Mouse (Mus musculus) liver, postnatal 0 days (tissue): Measurements from ENCODE around the gene Ptges3. TPM values are rescaled to one million over a fixed set of nuclear protein-coding genes. Genes with fewer than 3 reads are reported as not detected.
"Not testable (repeated sequence)": the region's sequence is repeated elsewhere in the genome, so short reads cannot be mapped to it uniquely, and the experiment has no call there.

Experiments used
- ATAC-seq: fragments of 200-750 bp; cut with Nextera tagmentation; 2 replicates; pipeline ENCODE4 v1.8.0; 2017; ENCODE audit warnings: mild to moderate bottlenecking, moderate library complexity
- DNase-seq: peaks from one replicate; pipeline ENCODE4 v3.0.0-alpha.2; 2016
- H3K27ac ChIP-seq: fragments of 300-500 bp; sonication (generic); 2 replicates; pipeline ENCODE4 v1.5.1; 2014; ENCODE audit warnings: antibody characterized with exemption, moderate library complexity, mild to moderate bottlenecking, low read depth
- H3K27me3 ChIP-seq: fragments of 300-500 bp; sonication (generic); 2 replicates; pipeline ENCODE4 v1.6.1; 2014; ENCODE audit warnings: low read length, control low read depth, mixed read lengths; ENCODE audit not compliant: insufficient read depth
- H3K36me3 ChIP-seq: fragments of 300-500 bp; sonication (generic); replicated peaks from 2 replicates; pipeline ENCODE4 v1.6.1; 2014; ENCODE audit warnings: mild to moderate bottlenecking, control low read depth, low read length, moderate library complexity, mixed read lengths; ENCODE audit not compliant: insufficient read depth
- H3K4me1 ChIP-seq: fragments of 300-500 bp; sonication (generic); 2 replicates; pipeline ENCODE4 v1.6.1; 2014; ENCODE audit warnings: antibody characterized with exemption, mild to moderate bottlenecking, control low read depth; ENCODE audit not compliant: insufficient read depth
- H3K4me2 ChIP-seq: fragments of 300-500 bp; sonication (generic); 2 replicates; pipeline ENCODE4 v1.6.1; 2014; ENCODE audit warnings: low read depth, mild to moderate bottlenecking, low read length, moderate library complexity, mixed read lengths
- H3K4me3 ChIP-seq: fragments of 300-500 bp; sonication (generic); 2 replicates; pipeline ENCODE4 v1.5.1; 2014; ENCODE audit warnings: low read depth, low read length
- H3K9ac ChIP-seq: fragments of 300-500 bp; sonication (generic); replicated peaks from 2 replicates; pipeline ENCODE4 v1.6.1; 2014; ENCODE audit warnings: mild to moderate bottlenecking, moderate library complexity
- H3K9me3 ChIP-seq: fragments of 300-500 bp; sonication (generic); 2 replicates; pipeline ENCODE4 v1.6.1; 2016; ENCODE audit warnings: mild to moderate bottlenecking, control low read depth, low read length, mixed read lengths
- CTCF ChIP-seq: sonication (generic); IDR thresholded peaks from 2 replicates; pipeline ENCODE4 v1.5.1; 2016; ENCODE audit warnings: antibody characterized with exemption, low read depth
- EP300 ChIP-seq: IDR thresholded peaks from 2 replicates; pipeline ENCODE4 v1.6.1; 2016; ENCODE audit warnings: antibody characterized with exemption, low read depth, mild to moderate bottlenecking
- WGBS: fragments of 180-500 bp; shearing (Covaris S2); extraction: QIAGEN DNeasy Blood & Tissue Kit; methylation state at CpG from one replicate; pipeline ENCODE4 v1.1.7; 2014; ENCODE audit not compliant: insufficient replicate concordance; 5-methylcytosine and 5-hydroxymethylcytosine counted together
- polyA plus RNA-seq: library from polyadenylated mRNA; unstranded; fragments of >200 nt; fragmentation: Nextera tagmentation; extraction: Ambion mirVana; gene quantifications from 2 replicates; pipeline ENCODE4 v1.2.1, GENCODE M21; 2015

Gene Ptges3
- polyA plus RNA-seq, 1 experiment from 2014 or later = 193 TPM

DNA sequence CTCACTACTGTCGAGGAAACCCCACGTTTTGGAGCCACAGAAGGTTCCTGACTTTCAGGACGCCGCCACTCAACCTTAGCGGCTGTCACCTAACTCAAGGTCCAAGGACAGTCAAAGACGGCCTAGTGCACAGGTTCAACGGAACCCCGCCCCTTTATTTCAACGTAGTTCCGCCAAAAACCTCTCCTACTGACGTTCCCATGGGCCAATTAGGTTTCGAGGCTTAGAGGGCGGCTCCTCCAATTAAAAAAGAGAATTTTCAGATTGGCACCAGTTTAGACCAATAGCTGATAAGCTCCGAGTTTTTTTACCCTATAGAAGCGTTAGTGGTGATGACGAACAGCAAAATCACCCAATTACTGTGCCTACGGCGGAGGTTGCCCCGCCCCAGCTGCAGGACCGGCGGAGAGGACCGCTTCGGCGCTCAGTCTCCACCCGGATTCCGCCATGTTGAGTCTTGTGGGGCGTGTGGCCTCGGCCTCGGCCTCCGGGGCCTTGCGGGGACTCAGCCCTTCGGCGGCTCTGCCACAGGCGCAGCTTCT is 24.2 kb downstream of the Ptges3 start, which contains the start of gene Atp5b:
Gene Atp5b, plus strand, starts transcription at position 394 of the 542 bp plus-strand sequence.
- Histone ChIP-seq H3K27ac (peak within 1 kb of the TSS; percentile 89), H3K4me2 (peak within 1 kb of the TSS; percentile 94), H3K9ac (peak within 1 kb of the TSS; percentile 94), H3K27me3 (no peaks in the 10 kb centered on the region), H3K9me3 (no peaks in the 10 kb centered on the region), H3K4me3 (peak within 1 kb of the TSS; percentile 80), H3K4me1 (peaks cover 15% of the 10 kb centered on the region), H3K36me3 (peaks cover 31% of the 10 kb centered on the region)
- peak; percentile 95 for DNase-seq
- TF ChIP-seq CTCF = no peak
- peak; percentile 99 for TF ChIP-seq EP300
- peak; percentile 97 for ATAC-seq
- under 1% methylated on average over 34 of the region's 34 CpGs for WGBS

DNA sequence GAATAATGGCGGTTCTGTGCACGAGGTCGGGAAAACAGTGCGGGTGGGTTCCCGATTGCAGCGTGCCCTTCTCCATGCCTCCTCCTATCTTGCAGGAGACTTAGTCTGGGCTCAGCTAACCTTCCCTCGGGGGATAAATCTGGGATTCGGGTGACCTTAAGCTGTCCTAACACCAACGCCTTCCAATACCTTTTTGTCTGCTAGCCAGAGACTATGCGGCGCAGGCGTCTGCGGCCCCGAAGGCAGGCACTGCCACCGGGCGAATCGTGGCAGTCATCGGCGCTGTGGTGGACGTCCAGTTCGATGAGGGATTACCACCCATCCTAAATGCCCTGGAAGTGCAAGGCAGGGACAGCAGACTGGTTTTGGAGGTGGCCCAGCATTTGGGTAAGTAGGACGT is 24.9 kb downstream of the Ptges3 start:
- peak overlapping the region; percentile 85 for H3K27ac ChIP-seq
- no peaks in the 10 kb centered on the region for H3K27me3 ChIP-seq
- H3K9ac ChIP-seq = peak overlapping the region; percentile 94
- H3K36me3 ChIP-seq = peaks cover 38% of the 10 kb centered on the region
- H3K4me2 ChIP-seq = peak overlapping the region; percentile 80
- H3K9me3 ChIP-seq = no peaks in the 10 kb centered on the region
- TF ChIP-seq CTCF (no peak), EP300 (no peak)
- H3K4me3 ChIP-seq = peak overlapping the region; percentile 80
- 2% methylated on average over 22 of the region's 22 CpGs for WGBS
- H3K4me1 ChIP-seq = peaks cover 21% of the 10 kb centered on the region
- ATAC-seq (no peak), DNase-seq (peak; percentile 51)

DNA sequence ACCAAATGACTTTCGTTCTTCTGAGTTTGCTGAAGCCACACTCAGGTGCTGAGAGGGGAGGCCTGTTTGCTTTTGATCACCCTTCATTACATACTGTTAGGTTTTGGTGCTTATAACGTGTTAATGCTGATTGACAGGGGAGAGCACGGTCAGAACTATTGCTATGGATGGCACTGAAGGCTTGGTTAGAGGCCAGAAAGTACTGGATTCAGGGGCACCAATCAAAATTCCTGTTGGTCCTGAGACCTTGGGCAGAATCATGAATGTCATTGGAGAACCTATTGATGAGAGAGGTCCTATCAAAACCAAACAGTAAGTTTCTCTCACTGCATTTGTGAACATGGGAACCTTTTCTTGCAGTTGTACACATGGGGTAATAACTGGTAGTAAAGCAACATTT is 25.4 kb downstream of the Ptges3 start:
- H3K27ac ChIP-seq = peak overlapping the region; percentile 85
- H3K4me2 ChIP-seq = peak overlapping the region; percentile 80
- peaks cover 43% of the 10 kb centered on the region for H3K36me3 ChIP-seq
- H3K4me1 ChIP-seq = peaks cover 21% of the 10 kb centered on the region
- H3K9ac ChIP-seq = peak overlapping the region; percentile 94
- H3K4me3 ChIP-seq = peak overlapping the region; percentile 80
- DNase-seq (no peak), ATAC-seq (no peak)
- H3K9me3 ChIP-seq = no peaks in the 10 kb centered on the region
- 3% methylated on average over 3 of the region's 3 CpGs for WGBS
- no peaks in the 10 kb centered on the region for H3K27me3 ChIP-seq
- no peak for TF ChIP-seq EP300
- TF ChIP-seq CTCF = no peak

DNA sequence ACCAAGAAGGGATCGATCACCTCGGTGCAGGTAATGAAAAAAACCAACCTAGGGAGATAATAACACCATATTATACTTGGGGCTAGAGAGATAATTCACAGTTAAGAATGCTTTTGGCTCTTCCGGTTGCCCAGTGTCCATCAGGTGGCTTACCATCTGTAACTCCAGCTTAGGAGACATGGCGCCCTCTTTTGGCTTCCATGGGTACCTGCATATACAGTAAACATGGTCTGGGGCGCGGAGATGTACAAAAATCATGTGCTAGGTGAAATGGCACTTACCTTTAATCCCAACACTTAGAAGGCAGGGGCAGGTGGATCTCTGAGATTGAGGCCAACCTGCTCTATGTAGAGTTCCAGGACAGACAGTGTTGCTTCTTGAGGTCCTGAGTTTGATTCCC is 27.6 kb downstream of the Ptges3 start:
- no peaks in the 10 kb centered on the region for H3K9me3 ChIP-seq
- no peak for ATAC-seq
- no peak overlapping the region for H3K27ac ChIP-seq
- 72% methylated on average over 6 of the region's 6 CpGs for WGBS
- H3K9ac ChIP-seq = no peak overlapping the region
- TF ChIP-seq EP300 = no peak
- peak; percentile 75 for TF ChIP-seq CTCF
- H3K4me3 ChIP-seq = no peak overlapping the region
- peak; percentile 44 for DNase-seq
- H3K4me1 ChIP-seq = peaks cover 28% of the 10 kb centered on the region
- no peaks in the 10 kb centered on the region for H3K27me3 ChIP-seq
- H3K4me2 ChIP-seq = no peak overlapping the region
- peaks cover 52% of the 10 kb centered on the region for H3K36me3 ChIP-seq

DNA sequence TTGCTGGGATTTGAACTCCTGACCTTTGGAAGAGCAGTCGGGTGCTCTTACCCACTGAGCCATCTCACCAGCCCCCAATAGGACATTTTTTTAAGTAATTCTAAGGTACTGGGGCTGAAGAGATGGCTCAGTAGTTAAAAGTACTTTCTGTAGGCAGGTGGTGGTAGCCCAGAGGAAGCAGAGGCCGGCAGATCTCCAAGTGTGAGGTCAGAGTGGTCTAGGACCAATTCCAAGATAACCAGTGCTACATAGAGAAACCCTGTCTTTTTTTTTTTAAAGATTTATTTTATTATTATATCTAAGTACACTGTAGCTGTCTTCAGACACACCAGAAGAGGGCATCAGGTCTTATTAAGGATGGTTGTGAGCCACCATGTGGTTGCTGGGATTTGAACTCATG is 28.5 kb downstream of the Ptges3 start:
- peaks cover 26% of the 10 kb centered on the region for H3K4me1 ChIP-seq
- H3K4me3 ChIP-seq, H3K27me3 ChIP-seq, H3K9me3 ChIP-seq, H3K4me2 ChIP-seq, H3K27ac ChIP-seq, H3K9ac ChIP-seq, DNase-seq, ATAC-seq: not testable (repeated sequence)
- H3K36me3 ChIP-seq = peaks cover 52% of the 10 kb centered on the region
- 63% methylated on average over 2 of the region's 2 CpGs for WGBS

DNA sequence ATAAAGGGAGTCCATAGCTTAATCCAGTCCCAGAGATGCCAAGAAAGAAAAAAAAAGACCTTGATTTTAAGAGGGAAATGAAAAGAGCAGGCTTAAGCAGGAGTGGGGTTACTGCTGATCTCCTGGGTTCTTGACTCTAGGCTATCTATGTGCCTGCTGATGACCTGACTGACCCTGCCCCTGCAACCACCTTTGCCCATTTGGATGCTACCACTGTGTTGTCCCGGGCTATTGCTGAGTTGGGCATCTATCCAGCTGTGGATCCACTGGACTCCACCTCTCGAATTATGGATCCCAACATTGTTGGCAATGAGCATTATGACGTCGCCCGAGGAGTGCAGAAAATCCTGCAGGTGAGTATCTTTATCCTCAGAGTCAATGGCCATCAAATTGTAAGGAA is 29.4 kb downstream of the Ptges3 start:
- Histone ChIP-seq H3K27ac (no peak overlapping the region), H3K4me2 (no peak overlapping the region), H3K4me3 (no peak overlapping the region), H3K9me3 (no peaks in the 10 kb centered on the region), H3K27me3 (no peaks in the 10 kb centered on the region), H3K36me3 (peaks cover 52% of the 10 kb centered on the region), H3K4me1 (peaks cover 26% of the 10 kb centered on the region), H3K9ac (no peak overlapping the region)
- DNase-seq (peak; percentile 42), ATAC-seq (no peak)
- no peak for TF ChIP-seq CTCF
- TF ChIP-seq EP300 = no peak
- WGBS = 85% methylated on average over 5 of the region's 5 CpGs
